Mouse (Mus musculus) embryonic facial prominence, embryonic 12.5 days (tissue): ENCODE data around the gene Zdhhc19. TPM values are rescaled to one million over a fixed set of nuclear protein-coding genes. Genes with fewer than 3 reads are reported as not detected.
A peak's percentile ranks its signal among the peaks of the same experiment; 100 is the strongest.

Experiments used
- ATAC-seq: fragments of 200-750 bp; cut with Nextera tagmentation; 2 replicates; pipeline ENCODE4 v1.8.0; 2017; ENCODE audit not compliant: insufficient number of reproducible peaks, insufficient read depth, low FRiP score, low TSS enrichment
- H3K27ac ChIP-seq: fragments of 300-500 bp; sonication (generic); 2 replicates; pipeline ENCODE4 v1.5.1; 2016; ENCODE audit warnings: mild to moderate bottlenecking
- H3K27me3 ChIP-seq: fragments of 300-500 bp; sonication (generic); 2 replicates; pipeline ENCODE4 v1.6.1; 2016; ENCODE audit warnings: mild to moderate bottlenecking, moderate library complexity
- H3K36me3 ChIP-seq: fragments of 300-500 bp; sonication (generic); 2 replicates; pipeline ENCODE4 v1.6.1; 2016; ENCODE audit warnings: mild to moderate bottlenecking
- H3K4me1 ChIP-seq: fragments of 300-500 bp; sonication (generic); 2 replicates; pipeline ENCODE4 v1.6.1; 2016
- H3K4me2 ChIP-seq: fragments of 300-500 bp; sonication (generic); replicated peaks from 2 replicates; pipeline ENCODE4 v1.6.1; 2016; ENCODE audit warnings: mild to moderate bottlenecking, moderate library complexity
- H3K4me3 ChIP-seq: fragments of 300-500 bp; sonication (generic); 2 replicates; pipeline ENCODE4 v1.5.1; 2016; ENCODE audit warnings: mild to moderate bottlenecking
- H3K9ac ChIP-seq: fragments of 300-500 bp; sonication (generic); 2 replicates; pipeline ENCODE4 v1.6.1; 2016; ENCODE audit warnings: mild to moderate bottlenecking, moderate library complexity
- H3K9me3 ChIP-seq: fragments of 300-500 bp; sonication (generic); 2 replicates; pipeline ENCODE4 v1.6.1; 2016; ENCODE audit warnings: mild to moderate bottlenecking, moderate library complexity
- WGBS: fragments of 180-500 bp; shearing (Covaris S2); methylation state at CpG from one replicate; pipeline ENCODE4 v1.1.7; 2016; 5-methylcytosine and 5-hydroxymethylcytosine counted together
- polyA plus RNA-seq: library from polyadenylated mRNA; unstranded; fragments of >200 nt; fragmentation: Nextera tagmentation; extraction: Ambion mirVana; gene quantifications from 2 replicates; pipeline ENCODE4 v1.2.1, GENCODE M21; 2016

Gene Zdhhc19
- polyA plus RNA-seq, result not detected in 2 replicates

DNA sequence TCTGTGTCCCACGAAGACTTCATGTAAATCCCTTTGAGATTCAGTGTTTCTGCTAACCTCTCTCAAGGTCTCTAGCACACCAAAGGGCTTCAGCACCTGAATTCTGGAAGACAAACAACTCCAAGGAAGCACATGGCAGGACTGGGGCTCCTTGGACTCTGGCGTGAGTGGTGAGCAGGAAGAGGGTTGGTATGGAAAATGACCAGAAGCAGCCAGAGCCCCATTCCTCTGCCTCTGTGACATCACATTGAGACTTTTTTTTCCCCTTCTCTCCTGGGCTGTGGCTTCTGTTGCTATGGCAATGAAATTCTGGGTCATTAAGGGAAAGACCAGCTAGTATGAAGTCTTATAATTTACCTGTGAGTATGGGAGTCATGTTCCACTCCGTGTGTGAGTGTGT, at the start of gene Zdhhc19:
Gene Zdhhc19, plus strand, starts transcription at position 301 of the 400 bp plus-strand sequence.
- Histone ChIP-seq H3K4me3 (no peak within 1 kb of the TSS), H3K27me3 (no peaks in the 10 kb centered on the region), H3K4me1 (peaks cover 5% of the 10 kb centered on the region; the same call in 1 of the 2 replicates), H3K9me3 (no peaks in the 10 kb centered on the region), H3K4me2 (no peak within 1 kb of the TSS), H3K27ac (no peak within 1 kb of the TSS), H3K9ac (no peak within 1 kb of the TSS), H3K36me3 (no peaks in the 10 kb centered on the region)
- 68% methylated on average over 3 of the region's 3 CpGs for WGBS
- no peak for ATAC-seq

DNA sequence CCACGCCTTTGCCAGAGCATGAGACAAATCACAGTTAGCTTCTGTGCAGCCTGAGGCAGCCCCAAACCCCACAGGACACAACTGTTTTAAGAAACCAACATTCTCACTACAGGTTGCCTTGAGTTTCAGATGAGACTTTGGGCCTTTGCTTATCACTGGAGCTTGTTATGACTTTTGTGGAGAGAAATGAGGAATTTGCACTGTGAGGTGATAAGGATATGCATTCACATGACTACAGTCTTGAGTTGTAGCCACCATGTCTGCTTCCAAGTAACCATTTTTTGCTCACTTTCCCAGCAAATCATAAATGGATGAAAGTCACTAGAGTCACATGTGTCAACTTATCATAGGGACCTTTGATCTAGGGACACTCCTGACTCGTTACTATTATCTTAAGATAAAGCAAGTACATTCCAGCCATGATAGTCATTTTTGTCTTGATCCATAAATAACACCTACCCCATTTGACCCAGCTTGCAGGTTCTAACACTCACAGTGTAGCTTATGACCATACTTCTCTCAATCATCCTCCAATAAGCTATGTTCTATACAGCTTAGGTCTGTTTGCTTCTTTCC, 49.4 kb upstream of the Zdhhc19 start:
- 78% methylated on average over 2 of the region's 2 CpGs for WGBS
- no peak overlapping the region for H3K27ac ChIP-seq
- no peaks in the 10 kb centered on the region for H3K27me3 ChIP-seq
- H3K4me1 ChIP-seq, result no peaks in the 10 kb centered on the region
- H3K9ac ChIP-seq, result no peak overlapping the region
- no peaks in the 10 kb centered on the region for H3K9me3 ChIP-seq
- 0 out of 2 replicates have a peak, but pooled peaks cover under 1% of the 10 kb centered on the region for H3K36me3 ChIP-seq
- ATAC-seq, result no peak
- no peak overlapping the region for H3K4me2 ChIP-seq
- no peak overlapping the region for H3K4me3 ChIP-seq

DNA sequence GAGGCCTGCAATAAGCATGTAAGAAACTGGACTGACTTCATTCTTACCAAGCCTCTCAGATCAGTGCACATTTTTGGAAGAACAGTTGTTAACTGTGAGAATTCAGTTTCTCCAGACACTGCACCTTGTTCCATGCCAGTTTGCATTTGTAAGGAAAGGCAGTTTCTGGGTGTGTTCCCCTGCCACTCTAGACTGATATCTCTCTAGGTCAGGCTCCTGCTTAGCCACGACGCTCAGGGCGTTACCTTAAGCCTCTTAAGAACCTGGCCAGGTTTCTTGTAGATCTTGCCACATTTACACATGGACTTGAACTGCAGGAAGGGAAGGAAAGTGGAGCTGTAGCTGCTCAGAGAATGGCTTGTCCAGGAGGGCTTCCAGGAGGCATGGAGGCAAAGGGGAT, 46.4 kb upstream of the Zdhhc19 start:
- Histone ChIP-seq H3K4me2 (no peak overlapping the region), H3K9ac (no peak overlapping the region), H3K36me3 (0 out of 2 replicates have a peak, but pooled peaks cover 16% of the 10 kb centered on the region), H3K9me3 (no peaks in the 10 kb centered on the region), H3K27ac (no peak overlapping the region), H3K4me3 (no peak overlapping the region), H3K4me1 (0 out of 2 replicates have a peak, but pooled peaks cover 3% of the 10 kb centered on the region), H3K27me3 (no peaks in the 10 kb centered on the region)
- ATAC-seq, result no peak
- WGBS, result 86% methylated on average over 3 of the region's 3 CpGs

DNA sequence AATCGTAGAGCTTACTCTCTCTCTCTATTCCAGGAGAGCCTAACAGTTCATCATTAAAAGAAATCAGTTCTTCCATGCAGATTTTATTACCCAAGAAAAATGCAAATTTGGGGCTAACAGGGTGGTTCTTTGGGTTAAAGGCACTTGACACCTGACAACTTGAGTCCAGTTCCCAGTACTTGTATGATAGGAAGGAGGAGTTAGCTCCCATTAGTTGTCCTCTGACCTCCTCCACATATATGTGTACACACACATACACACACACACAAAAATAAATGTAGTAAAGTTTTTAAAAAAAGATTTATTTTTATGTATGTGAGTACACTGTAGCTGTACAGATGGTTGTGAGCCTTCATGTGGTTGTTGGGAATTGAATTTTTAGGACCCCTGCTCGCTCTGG, 45.9 kb upstream of the Zdhhc19 start:
- Histone ChIP-seq H3K4me1 (peaks cover 8% of the 10 kb centered on the region; the same call in 1 of the 2 replicates), H3K9ac (no peak overlapping the region), H3K4me2 (no peak overlapping the region), H3K4me3 (no peak overlapping the region), H3K36me3 (0 out of 2 replicates have a peak, but pooled peaks cover 16% of the 10 kb centered on the region), H3K27ac (no peak overlapping the region), H3K27me3 (no peaks in the 10 kb centered on the region), H3K9me3 (no peaks in the 10 kb centered on the region)
- WGBS, result 89% methylated on average over 2 of the region's 2 CpGs
- ATAC-seq, result no peak

- Histone ChIP-seq H3K4me2 (no peak overlapping the region), H3K9me3 (no peaks in the 10 kb centered on the region), H3K4me1 (peaks cover 10% of the 10 kb centered on the region; the same call in 1 of the 2 replicates), H3K9ac (no peak overlapping the region), H3K27me3 (no peaks in the 10 kb centered on the region), H3K4me3 (no peak overlapping the region), H3K36me3 (peaks cover 22% of the 10 kb centered on the region; the same call in 1 of the 2 replicates), H3K27ac (no peak overlapping the region)
- 91% methylated on average over 8 of the region's 8 CpGs for WGBS
- ATAC-seq, result no peak
Observed at GRCm38 (mm10) chr16:32453102-32453501, 43.0 kb upstream of the Zdhhc19 start.

- peaks cover 22% of the 10 kb centered on the region; the same call in 1 of the 2 replicates for H3K36me3 ChIP-seq
- H3K27me3 ChIP-seq, result no peaks in the 10 kb centered on the region
- no peaks in the 10 kb centered on the region for H3K9me3 ChIP-seq
- peaks cover 10% of the 10 kb centered on the region; the same call in 1 of the 2 replicates for H3K4me1 ChIP-seq
- peak overlapping the region; percentile 89 for H3K27ac ChIP-seq
- H3K9ac ChIP-seq, result no peak overlapping the region
- H3K4me3 ChIP-seq, result no peak overlapping the region
- no peak for ATAC-seq
- peak overlapping the region; percentile 24 for H3K4me2 ChIP-seq
- WGBS, result 30% methylated on average over 5 of the region's 5 CpGs
Observed at GRCm38 (mm10) chr16:32454646-32455045, 41.4 kb upstream of the Zdhhc19 start.

- Histone ChIP-seq H3K4me2 (no peak overlapping the region), H3K36me3 (peaks cover 22% of the 10 kb centered on the region; the same call in 1 of the 2 replicates), H3K9me3 (no peaks in the 10 kb centered on the region), H3K9ac (no peak overlapping the region), H3K4me3 (no peak overlapping the region), H3K27me3 (no peaks in the 10 kb centered on the region), H3K4me1 (peaks cover 10% of the 10 kb centered on the region; the same call in 1 of the 2 replicates), H3K27ac (no peak overlapping the region)
- ATAC-seq, result no peak
Observed at GRCm38 (mm10) chr16:32456086-32456485, 40.0 kb upstream of the Zdhhc19 start.

- H3K36me3 ChIP-seq, result peaks cover 20% of the 10 kb centered on the region; the same call in 1 of the 2 replicates
- H3K27ac ChIP-seq, result no peak overlapping the region
- no peak for ATAC-seq
- H3K27me3 ChIP-seq, result no peaks in the 10 kb centered on the region
- H3K4me1 ChIP-seq, result peaks cover 10% of the 10 kb centered on the region; the same call in 1 of the 2 replicates
- no peak overlapping the region for H3K4me3 ChIP-seq
- no peak overlapping the region for H3K4me2 ChIP-seq
- WGBS, result 91% methylated on average over 1 of the region's 1 CpGs
- H3K9me3 ChIP-seq, result no peaks in the 10 kb centered on the region
- H3K9ac ChIP-seq, result no peak overlapping the region
Observed at GRCm38 (mm10) chr16:32456761-32457160, 39.3 kb upstream of the Zdhhc19 start.

- Histone ChIP-seq H3K4me2 (no peak overlapping the region), H3K27ac (no peak overlapping the region), H3K36me3 (peaks cover 11% of the 10 kb centered on the region; the same call in 1 of the 2 replicates), H3K4me3 (no peak overlapping the region), H3K9ac (no peak overlapping the region), H3K4me1 (peaks cover 10% of the 10 kb centered on the region; the same call in 1 of the 2 replicates), H3K27me3 (no peaks in the 10 kb centered on the region), H3K9me3 (no peaks in the 10 kb centered on the region)
- ATAC-seq, result no peak
- WGBS, result 55% methylated on average over 10 of the region's 10 CpGs
Observed at GRCm38 (mm10) chr16:32457589-32458386, 38.3 kb upstream of the Zdhhc19 start.

GRCm38 (mm10) chr16:32460518-32460917, 35.5 kb upstream of the Zdhhc19 start:
- 60% methylated on average over 4 of the region's 4 CpGs for WGBS
- no peak overlapping the region for H3K4me2 ChIP-seq
- H3K4me1 ChIP-seq, result no peaks in the 10 kb centered on the region
- H3K36me3 ChIP-seq, result peaks cover 8% of the 10 kb centered on the region; the same call in 1 of the 2 replicates
- no peak overlapping the region for H3K9ac ChIP-seq
- no peaks in the 10 kb centered on the region for H3K9me3 ChIP-seq
- ATAC-seq, result no peak
- H3K27me3 ChIP-seq, result no peaks in the 10 kb centered on the region
- no peak overlapping the region for H3K27ac ChIP-seq
- no peak overlapping the region for H3K4me3 ChIP-seq

DNA sequence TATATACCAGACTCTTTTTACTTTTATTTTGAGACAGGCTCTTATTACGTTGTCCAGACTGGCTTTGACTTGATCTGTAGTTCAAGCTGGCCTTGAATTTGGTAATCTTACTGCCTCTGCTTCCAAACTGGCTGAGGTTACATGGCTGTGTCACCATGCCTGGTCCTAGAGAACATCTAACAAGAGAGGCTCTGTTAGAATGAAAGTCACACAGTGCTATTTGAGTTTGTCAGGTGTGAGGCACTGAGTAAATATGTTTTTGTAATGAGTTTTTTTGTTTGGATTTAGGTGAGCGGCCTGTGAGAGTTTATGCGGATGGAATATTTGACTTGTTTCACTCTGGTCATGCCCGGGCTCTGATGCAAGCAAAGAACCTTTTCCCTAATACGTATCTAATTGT, 34.4 kb upstream of the Zdhhc19 start:
- Histone ChIP-seq H3K27ac (no peak overlapping the region), H3K9ac (no peak overlapping the region), H3K27me3 (no peaks in the 10 kb centered on the region), H3K4me3 (no peak overlapping the region), H3K9me3 (no peaks in the 10 kb centered on the region), H3K36me3 (peaks cover 3% of the 10 kb centered on the region; the same call in 1 of the 2 replicates), H3K4me2 (no peak overlapping the region), H3K4me1 (no peaks in the 10 kb centered on the region)
- no peak for ATAC-seq
- WGBS, result 82% methylated on average over 5 of the region's 5 CpGs

DNA sequence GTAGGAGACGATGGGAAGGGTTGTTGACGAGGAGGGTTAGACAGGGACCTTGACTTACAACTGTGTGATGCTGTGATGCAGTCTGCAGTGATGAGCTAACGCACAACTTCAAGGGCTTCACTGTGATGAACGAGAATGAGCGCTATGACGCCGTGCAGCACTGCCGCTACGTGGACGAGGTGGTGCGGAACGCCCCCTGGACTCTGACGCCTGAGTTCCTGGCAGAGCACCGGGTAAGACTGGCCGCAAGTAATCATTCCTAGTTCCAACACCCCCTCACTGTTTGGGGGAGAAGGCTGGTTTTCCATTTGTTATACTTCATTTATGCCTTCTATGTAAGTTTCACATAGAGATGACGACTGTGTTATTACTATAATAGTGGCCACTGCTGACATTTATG, 33.1 kb upstream of the Zdhhc19 start:
- Histone ChIP-seq H3K9me3 (no peaks in the 10 kb centered on the region), H3K27ac (no peak overlapping the region), H3K27me3 (no peaks in the 10 kb centered on the region), H3K4me1 (no peaks in the 10 kb centered on the region), H3K9ac (no peak overlapping the region), H3K4me3 (no peak overlapping the region), H3K4me2 (no peak overlapping the region), H3K36me3 (peaks cover 10% of the 10 kb centered on the region; the same call in 1 of the 2 replicates)
- WGBS, result 95% methylated on average over 16 of the region's 16 CpGs
- no peak for ATAC-seq
